Mouse (Mus musculus): ENCODE results near the gene Gnai3. TPM values are rescaled to one million over a fixed set of nuclear protein-coding genes. Genes with fewer than 3 reads are reported as not detected.

Gnai3 gene
- polyA plus RNA-seq, 1 experiment from 2014 or later = 65.9 TPM

DNA sequence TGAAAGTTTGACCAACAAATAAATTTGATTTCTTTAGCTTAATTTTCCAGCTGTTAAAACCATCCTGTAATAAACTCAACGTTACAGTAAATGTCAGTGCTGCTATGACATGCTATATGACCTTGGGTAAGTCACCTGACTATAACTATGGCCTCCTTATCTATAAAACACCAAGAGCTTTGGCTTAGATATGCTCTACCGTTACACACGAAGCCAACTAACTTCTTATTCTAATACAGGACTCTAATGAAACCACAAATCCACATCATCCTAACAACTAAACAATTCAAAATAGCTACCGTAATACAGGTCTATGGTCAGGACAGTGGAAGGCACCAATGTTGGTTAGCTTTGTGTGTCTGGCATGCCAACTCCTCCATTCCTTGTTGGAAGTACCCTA, 16.1 kb downstream of the Gnai3 start:
- no peaks in the 10 kb centered on the region for H3K27me3 ChIP-seq
- peaks cover 39% of the 10 kb centered on the region for H3K4me1 ChIP-seq (replicated peaks)
- H3K36me3 ChIP-seq = no peaks in the 10 kb centered on the region
- no peak for ATAC-seq (replicated peaks; ENCODE audit: insufficient number of reproducible peaks, insufficient read depth, low FRiP score, low read depth)
- no peak overlapping the region for H3K9ac ChIP-seq
- H3K4me2 ChIP-seq = no peak overlapping the region
- 63% methylated on average over 4 of the region's 4 CpGs for WGBS
- H3K9me3 ChIP-seq (replicated peaks) = no peaks in the 10 kb centered on the region
- no peak overlapping the region for H3K27ac ChIP-seq
- H3K4me3 ChIP-seq = no peak overlapping the region

GRCm38 (mm10) chr3:108129367-108129766, 16.6 kb downstream of the Gnai3 start:
- 81% methylated on average over 4 of the region's 4 CpGs for WGBS
- Histone ChIP-seq H3K9me3 (replicated peaks) (no peaks in the 10 kb centered on the region), H3K4me1 (replicated peaks) (peaks cover 37% of the 10 kb centered on the region), H3K4me2 (no peak overlapping the region), H3K9ac (no peak overlapping the region), H3K36me3 (no peaks in the 10 kb centered on the region), H3K27ac (no peak overlapping the region), H3K27me3 (no peaks in the 10 kb centered on the region), H3K4me3 (no peak overlapping the region)
- ATAC-seq (replicated peaks; ENCODE audit: insufficient number of reproducible peaks, insufficient read depth, low FRiP score, low read depth) = no peak

DNA sequence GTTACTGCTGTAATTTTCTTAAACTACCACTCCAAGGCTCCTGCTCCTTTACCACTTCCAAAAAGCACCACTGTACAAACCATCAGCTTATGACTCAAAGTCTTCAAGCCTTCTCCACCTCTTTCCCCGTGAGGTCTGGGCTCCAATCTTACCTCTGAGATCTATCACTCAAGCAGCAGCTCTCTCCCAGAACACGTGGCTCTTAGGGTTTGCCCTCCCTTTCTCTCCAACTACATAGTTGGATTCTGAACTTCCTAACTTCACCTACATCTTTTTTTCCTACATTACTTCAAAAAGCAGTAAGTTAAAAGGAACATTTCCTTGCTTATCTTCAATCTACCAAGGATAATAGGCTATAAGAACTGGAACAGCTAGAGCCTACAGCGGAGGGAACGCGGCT, 17.4 kb downstream of the Gnai3 start:
- Histone ChIP-seq H3K27me3 (no peaks in the 10 kb centered on the region), H3K4me3 (no peak overlapping the region), H3K4me2 (no peak overlapping the region), H3K36me3 (no peaks in the 10 kb centered on the region; the same call in 1 of the 2 replicates), H3K9ac (no peak overlapping the region), H3K4me1 (replicated peaks) (peaks cover 36% of the 10 kb centered on the region), H3K9me3 (replicated peaks) (no peaks in the 10 kb centered on the region), H3K27ac (no peak overlapping the region)
- no peak for ATAC-seq (replicated peaks; ENCODE audit: insufficient number of reproducible peaks, insufficient read depth, low FRiP score, low read depth)
- 66% methylated on average over 5 of the region's 5 CpGs for WGBS

- Histone ChIP-seq H3K27me3 (no peaks in the 10 kb centered on the region), H3K9me3 (replicated peaks) (no peaks in the 10 kb centered on the region), H3K27ac (no peak overlapping the region), H3K4me2 (no peak overlapping the region), H3K4me3 (no peak overlapping the region), H3K36me3 (peaks cover 6% of the 10 kb centered on the region; the same call in 1 of the 2 replicates), H3K4me1 (replicated peaks) (peaks cover 20% of the 10 kb centered on the region), H3K9ac (no peak overlapping the region)
- ATAC-seq (replicated peaks; ENCODE audit: insufficient number of reproducible peaks, insufficient read depth, low FRiP score, low read depth) = no peak
- 90% methylated on average over 3 of the region's 3 CpGs for WGBS
Observed at GRCm38 (mm10) chr3:108126327-108126726, 19.6 kb downstream of the Gnai3 start.

GRCm38 (mm10) chr3:108124131-108124530, 21.8 kb downstream of the Gnai3 start:
- H3K27ac ChIP-seq = no peak overlapping the region
- no peak for ATAC-seq (replicated peaks; ENCODE audit: insufficient number of reproducible peaks, insufficient read depth, low FRiP score, low read depth)
- H3K9me3 ChIP-seq (replicated peaks) = no peaks in the 10 kb centered on the region
- no peak overlapping the region for H3K4me3 ChIP-seq
- H3K9ac ChIP-seq = no peak overlapping the region
- H3K4me1 ChIP-seq (replicated peaks) = 0 out of 2 replicates have a peak, but pooled peaks cover 5% of the 10 kb centered on the region
- H3K36me3 ChIP-seq = peaks cover 15% of the 10 kb centered on the region
- H3K4me2 ChIP-seq = no peak overlapping the region
- no peaks in the 10 kb centered on the region for H3K27me3 ChIP-seq
- 54% methylated on average over 1 of the region's 1 CpGs for WGBS

- no peak overlapping the region for H3K4me2 ChIP-seq
- H3K36me3 ChIP-seq = peaks cover 24% of the 10 kb centered on the region
- H3K27me3 ChIP-seq = no peaks in the 10 kb centered on the region
- no peaks in the 10 kb centered on the region for H3K9me3 ChIP-seq (replicated peaks)
- no peak overlapping the region for H3K27ac ChIP-seq
- H3K4me3 ChIP-seq = no peak overlapping the region
- no peak overlapping the region for H3K9ac ChIP-seq
- 85% methylated on average over 5 of the region's 5 CpGs for WGBS
- H3K4me1 ChIP-seq (replicated peaks) = no peaks in the 10 kb centered on the region
- no peak for ATAC-seq (replicated peaks; ENCODE audit: insufficient number of reproducible peaks, insufficient read depth, low FRiP score, low read depth)
Observed at GRCm38 (mm10) chr3:108123242-108123641, 22.7 kb downstream of the Gnai3 start.

GRCm38 (mm10) chr3:108121101-108121500, 24.8 kb downstream of the Gnai3 start:
- Histone ChIP-seq H3K9me3 (replicated peaks) (no peaks in the 10 kb centered on the region), H3K4me1 (replicated peaks) (no peaks in the 10 kb centered on the region), H3K27me3 (no peaks in the 10 kb centered on the region), H3K27ac (no peak overlapping the region), H3K4me2 (no peak overlapping the region), H3K4me3 (no peak overlapping the region), H3K9ac (no peak overlapping the region), H3K36me3 (peaks cover 33% of the 10 kb centered on the region)
- ATAC-seq (replicated peaks; ENCODE audit: insufficient number of reproducible peaks, insufficient read depth, low FRiP score, low read depth) = no peak
- 68% methylated on average over 3 of the region's 3 CpGs for WGBS

DNA sequence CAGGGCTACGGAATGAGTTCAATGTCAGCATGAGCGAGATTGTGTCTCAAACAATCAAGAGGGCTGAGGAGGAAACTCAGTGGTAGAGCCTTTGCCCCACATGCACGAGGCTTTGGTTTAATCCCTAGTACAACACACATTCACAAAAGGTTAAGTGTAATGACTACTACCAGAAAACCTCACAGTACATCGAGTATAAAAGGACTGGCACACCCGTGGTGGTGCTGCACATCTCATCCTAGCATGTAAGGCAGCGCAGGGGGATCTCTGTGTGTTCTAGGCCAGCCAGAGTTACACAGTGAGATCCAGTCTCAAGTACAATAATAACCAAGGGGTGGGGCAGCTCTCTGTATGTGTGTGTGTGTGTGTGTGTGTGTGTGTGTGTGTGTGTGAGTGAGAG, 28.5 kb downstream of the Gnai3 start:
- Histone ChIP-seq H3K36me3 (peaks cover 51% of the 10 kb centered on the region), H3K4me2 (no peak overlapping the region), H3K27me3 (no peaks in the 10 kb centered on the region), H3K9ac (no peak overlapping the region), H3K4me1 (replicated peaks) (no peaks in the 10 kb centered on the region), H3K9me3 (replicated peaks) (no peaks in the 10 kb centered on the region), H3K27ac (no peak overlapping the region), H3K4me3 (no peak overlapping the region)
- ATAC-seq (replicated peaks; ENCODE audit: insufficient number of reproducible peaks, insufficient read depth, low FRiP score, low read depth) = no peak
- WGBS = 93% methylated on average over 6 of the region's 6 CpGs

DNA sequence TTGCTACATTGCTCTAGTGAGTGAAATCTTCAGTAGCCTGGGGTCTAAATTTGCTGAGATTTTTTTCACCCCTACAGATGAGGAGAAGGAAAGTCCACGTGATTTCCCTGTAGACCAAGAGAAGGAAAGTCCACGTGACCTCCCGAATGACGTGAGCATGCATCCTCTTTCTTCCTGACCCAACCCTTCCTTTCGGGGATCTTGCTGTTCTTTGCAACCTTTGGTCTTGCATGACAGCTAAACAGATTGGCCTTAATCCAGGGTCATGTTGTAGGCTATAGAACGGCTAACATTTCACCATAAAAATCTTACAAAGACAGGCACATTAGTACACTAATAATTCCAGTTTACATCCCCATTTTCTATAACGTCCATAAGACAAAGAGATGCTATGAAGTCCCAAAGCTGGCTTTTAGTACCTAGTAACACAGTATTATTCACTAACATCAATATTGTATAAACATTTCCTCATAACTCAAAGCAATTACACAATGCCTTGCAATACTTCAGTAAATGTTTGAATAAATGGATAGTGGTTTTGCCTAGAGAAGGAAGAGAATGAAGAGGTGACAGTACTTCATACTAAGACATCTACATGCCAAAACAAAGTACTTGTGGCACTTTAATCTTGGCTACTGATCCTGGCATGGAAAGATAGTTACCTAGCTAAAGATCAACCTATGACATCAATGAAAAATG, 32.2 kb downstream of the Gnai3 start:
- H3K4me3 ChIP-seq = no peak overlapping the region

GRCm38 (mm10) chr3:108112666-108113065, 33.3 kb downstream of the Gnai3 start:
- Histone ChIP-seq H3K4me3 (no peak overlapping the region), H3K36me3 (peaks cover 69% of the 10 kb centered on the region), H3K27ac (no peak overlapping the region), H3K4me2 (no peak overlapping the region), H3K4me1 (replicated peaks) (no peaks in the 10 kb centered on the region), H3K9me3 (replicated peaks) (no peaks in the 10 kb centered on the region), H3K9ac (no peak overlapping the region), H3K27me3 (no peaks in the 10 kb centered on the region)
- ATAC-seq (replicated peaks; ENCODE audit: insufficient number of reproducible peaks, insufficient read depth, low FRiP score, low read depth) = no peak
- WGBS = 69% methylated on average over 4 of the region's 4 CpGs

More for the DNA sequence above, 32.2 kb downstream of the Gnai3 start:
- no peak overlapping the region for H3K27ac ChIP-seq
- 82% methylated on average over 7 of the region's 7 CpGs for WGBS
- H3K36me3 ChIP-seq = peaks cover 66% of the 10 kb centered on the region
- H3K9me3 ChIP-seq (replicated peaks) = no peaks in the 10 kb centered on the region
- no peak overlapping the region for H3K4me2 ChIP-seq
- no peaks in the 10 kb centered on the region for H3K27me3 ChIP-seq
- no peaks in the 10 kb centered on the region for H3K4me1 ChIP-seq (replicated peaks)
- H3K9ac ChIP-seq = no peak overlapping the region
- ATAC-seq (replicated peaks; ENCODE audit: insufficient number of reproducible peaks, insufficient read depth, low FRiP score, low read depth) = no peak

DNA sequence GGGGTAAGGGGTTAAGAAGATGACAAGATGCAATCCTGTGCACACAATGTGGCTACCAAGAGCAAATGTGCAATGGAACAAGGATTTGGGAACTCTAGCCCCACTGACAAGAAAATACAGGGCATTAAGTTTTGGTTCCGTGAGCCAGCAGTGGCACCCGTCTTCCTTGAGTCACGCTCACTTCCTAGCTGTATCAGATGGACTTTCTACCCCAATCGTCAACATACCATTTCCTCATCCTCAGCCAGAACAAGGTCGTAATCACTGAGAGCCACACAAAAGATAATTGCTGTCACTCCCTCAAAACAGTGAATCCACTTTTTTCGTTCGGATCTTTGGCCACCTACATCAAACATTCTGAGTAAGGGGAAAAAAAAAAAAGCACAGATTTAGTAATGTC, 33.7 kb downstream of the Gnai3 start:
- Histone ChIP-seq H3K9me3 (replicated peaks) (no peaks in the 10 kb centered on the region), H3K4me1 (replicated peaks) (no peaks in the 10 kb centered on the region), H3K9ac (no peak overlapping the region), H3K27ac (no peak overlapping the region), H3K36me3 (peaks cover 66% of the 10 kb centered on the region), H3K4me3 (no peak overlapping the region), H3K4me2 (no peak overlapping the region), H3K27me3 (no peaks in the 10 kb centered on the region)
- ATAC-seq (replicated peaks; ENCODE audit: insufficient number of reproducible peaks, insufficient read depth, low FRiP score, low read depth) = no peak
- 68% methylated on average over 7 of the region's 7 CpGs for WGBS

DNA sequence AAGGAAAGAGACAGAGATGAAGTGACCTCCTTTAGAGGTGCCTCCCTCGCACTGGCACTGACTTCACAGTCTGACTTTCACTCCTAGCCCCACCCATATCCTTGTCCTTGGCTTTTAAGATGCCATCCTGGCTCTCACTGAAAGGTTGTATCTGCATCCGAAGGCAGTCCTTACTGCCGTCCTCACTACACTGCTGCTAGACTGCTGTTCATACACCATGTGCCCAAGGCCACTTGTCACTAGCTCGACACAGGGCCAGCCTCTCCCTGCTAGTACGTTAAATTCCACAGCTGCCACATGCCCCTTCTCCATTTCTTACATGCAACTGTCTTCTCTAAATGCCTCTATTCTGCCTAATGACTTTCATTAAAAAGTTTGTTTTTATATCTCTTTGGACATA, 34.6 kb downstream of the Gnai3 start:
- no peaks in the 10 kb centered on the region for H3K27me3 ChIP-seq
- no peak overlapping the region for H3K4me3 ChIP-seq
- WGBS = 82% methylated on average over 5 of the region's 5 CpGs
- H3K27ac ChIP-seq = no peak overlapping the region
- no peaks in the 10 kb centered on the region for H3K9me3 ChIP-seq (replicated peaks)
- no peak for ATAC-seq (replicated peaks; ENCODE audit: insufficient number of reproducible peaks, insufficient read depth, low FRiP score, low read depth)
- H3K4me2 ChIP-seq = no peak overlapping the region
- H3K36me3 ChIP-seq = peaks cover 64% of the 10 kb centered on the region
- peaks cover 1% of the 10 kb centered on the region for H3K4me1 ChIP-seq (replicated peaks)
- no peak overlapping the region for H3K9ac ChIP-seq

Measured in heart, embryonic 15.5 days (tissue).